Mouse (Mus musculus) small intestine, adult 2 months (tissue): ENCODE measurements around the gene P3h1.

Source experiments
- CTCF ChIP-seq: fragments of 200-500 bp; IDR thresholded peaks from 2 replicates; pipeline ENCODE4 v1.5.1; 2012; ENCODE audit warnings: low read depth, mild to moderate bottlenecking, control low read depth, inconsistent platforms, low read length, moderate library complexity, mixed read lengths; ENCODE audit not compliant: insufficient replicate concordance, insufficient read length; ENCODE audit errors: extremely low read depth
- POLR2A ChIP-seq: fragments of 200-500 bp; IDR thresholded peaks from 2 replicates; pipeline ENCODE4 v1.6.1; 2012; ENCODE audit warnings: low read depth, mild to moderate bottlenecking, control low read depth, inconsistent platforms, low read length, moderate library complexity

- no peak for TF ChIP-seq POLR2A
- no peak for TF ChIP-seq CTCF
Observed at GRCm38 (mm10) chr4:119188060-119188785, 44.5 kb upstream of the P3h1 start.
